Mouse (Mus musculus) hindbrain, embryonic 11.5 days (tissue): ENCODE measurements around the gene Mrpl58. TPM values are rescaled to one million over a fixed set of nuclear protein-coding genes. Genes with fewer than 3 reads are reported as not detected.

ENCODE experiments used
- ATAC-seq: fragments of 200-750 bp; cut with Nextera tagmentation; 2 replicates; pipeline ENCODE4 v1.8.0; 2017; ENCODE audit warnings: mild to moderate bottlenecking, moderate TSS enrichment, moderate library complexity; ENCODE audit not compliant: low FRiP score
- DNase-seq: peaks from one replicate; pipeline ENCODE4 v3.0.0-alpha.2; 2015; ENCODE audit warnings: low spot score
- H3K27ac ChIP-seq: fragments of 300-500 bp; sonication (generic); 2 replicates; pipeline ENCODE4 v1.5.1; 2014; ENCODE audit warnings: mild to moderate bottlenecking, low read depth, low read length
- H3K27me3 ChIP-seq: fragments of 300-500 bp; sonication (generic); 2 replicates; pipeline ENCODE4 v1.6.1; 2014; ENCODE audit warnings: mild to moderate bottlenecking, low read length, moderate library complexity, mixed read lengths; ENCODE audit not compliant: control insufficient read depth, insufficient read depth
- H3K36me3 ChIP-seq: fragments of 300-500 bp; sonication (generic); 2 replicates; pipeline ENCODE4 v1.6.1; 2014; ENCODE audit warnings: mild to moderate bottlenecking, low read length, moderate library complexity, mixed read lengths; ENCODE audit not compliant: control insufficient read depth, insufficient read depth
- H3K4me1 ChIP-seq: fragments of 300-500 bp; sonication (generic); replicated peaks from 2 replicates; pipeline ENCODE4 v1.6.1; 2014; ENCODE audit warnings: low read length, mixed read lengths; ENCODE audit not compliant: control insufficient read depth, insufficient read depth
- H3K4me2 ChIP-seq: fragments of 300-500 bp; sonication (generic); replicated peaks from 2 replicates; pipeline ENCODE4 v1.6.1; 2014; ENCODE audit warnings: mild to moderate bottlenecking, low read depth, low read length
- H3K4me3 ChIP-seq: fragments of 300-500 bp; sonication (generic); 2 replicates; pipeline ENCODE4 v1.5.1; 2014; ENCODE audit warnings: low read depth, low read length
- H3K9ac ChIP-seq: fragments of 300-500 bp; sonication (generic); 2 replicates; pipeline ENCODE4 v1.6.1; 2014; ENCODE audit warnings: low read depth, low read length
- H3K9me3 ChIP-seq: fragments of 300-500 bp; sonication (generic); 2 replicates; pipeline ENCODE4 v1.6.1; 2016; ENCODE audit warnings: low read length; ENCODE audit not compliant: control insufficient read depth
- WGBS: fragments of 180-500 bp; shearing (Covaris S2); extraction: QIAGEN DNeasy Blood & Tissue Kit; methylation state at CpG from one replicate; pipeline ENCODE4 v1.1.7; 2014; 5-methylcytosine and 5-hydroxymethylcytosine counted together
- polyA plus RNA-seq: library from polyadenylated mRNA; unstranded; fragments of >200 nt; fragmentation: Nextera tagmentation; extraction: Ambion mirVana; gene quantifications from 2 replicates; pipeline ENCODE4 v1.2.1, GENCODE M21; 2014

Mrpl58 gene
- 226 and 243 TPM in 2 replicates for polyA plus RNA-seq

DNA sequence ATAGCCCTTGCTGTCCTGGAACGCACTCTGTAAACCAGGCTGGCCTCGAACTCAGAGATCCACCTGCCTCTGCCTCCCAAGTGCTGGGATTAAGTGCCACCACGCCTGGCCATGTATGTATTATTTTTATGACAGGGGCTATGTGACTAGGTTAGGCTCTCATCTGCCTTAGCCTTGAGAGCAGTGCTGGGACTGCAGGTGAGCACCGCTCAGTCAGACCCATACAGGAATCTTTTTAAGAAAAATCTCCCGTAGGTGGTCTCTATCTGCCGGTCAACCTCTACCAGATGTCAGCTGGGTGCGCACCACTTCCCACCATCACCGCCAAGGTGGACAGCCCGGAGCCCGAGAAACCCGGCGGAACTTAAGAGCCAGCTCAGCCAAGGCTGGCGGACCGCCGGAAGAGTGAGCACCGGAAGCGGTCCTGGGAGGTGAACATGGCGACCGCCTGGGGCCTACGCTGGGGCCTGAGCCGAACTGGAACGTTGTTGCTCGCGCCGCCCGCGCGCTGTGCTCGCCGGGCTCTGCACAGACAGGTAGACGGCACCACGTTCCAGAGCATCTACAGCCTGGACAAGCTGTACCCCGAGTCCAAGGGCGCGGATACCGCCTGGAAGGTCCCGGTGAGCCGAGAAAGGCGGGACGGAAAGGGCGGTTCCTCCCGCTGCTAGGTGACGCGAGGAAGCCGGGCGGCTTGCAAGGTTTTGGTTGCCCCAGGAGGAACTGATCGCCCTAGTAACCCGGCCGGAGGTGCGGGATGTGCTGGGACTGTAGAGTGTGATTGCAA is at the start of gene Mrpl58:
Mrpl58 (plus strand) TSS at position 415 of the 787 bp plus-strand sequence.
- H3K4me1 ChIP-seq = no peaks in the 10 kb centered on the region

DNA sequence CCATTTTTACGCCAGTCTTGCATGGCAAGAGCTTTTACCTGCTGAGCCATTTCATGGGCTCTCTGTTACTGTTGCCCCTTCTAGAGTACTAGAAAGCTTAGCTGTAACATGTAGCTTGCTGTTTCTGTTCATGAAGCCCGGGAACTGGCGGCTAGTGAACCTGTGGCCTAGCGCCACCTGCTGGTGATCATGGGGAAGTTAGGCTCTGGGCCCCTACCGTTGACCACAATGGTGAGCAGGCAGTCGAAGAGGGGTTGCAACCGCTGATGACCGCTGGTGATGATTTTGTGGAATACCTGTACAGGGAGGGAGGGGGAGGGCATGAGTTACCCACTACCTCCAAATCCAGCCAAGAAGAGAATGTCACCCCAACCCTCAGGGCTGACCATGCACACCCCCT is 49.4 kb upstream of the Mrpl58 start:
- Histone ChIP-seq H3K4me3 (no peak overlapping the region), H3K4me1 (no peaks in the 10 kb centered on the region; the same call in none of the 2 replicates), H3K27me3 (peaks cover 6% of the 10 kb centered on the region), H3K36me3 (no peaks in the 10 kb centered on the region), H3K27ac (no peak overlapping the region), H3K4me2 (no peak overlapping the region), H3K9me3 (no peaks in the 10 kb centered on the region), H3K9ac (no peak overlapping the region)
- WGBS = 10% methylated on average over 8 of the region's 8 CpGs
- ATAC-seq (peak; percentile 36; the same call in 1 of the 2 replicates), DNase-seq (peak; percentile 90)

More for the DNA sequence above, at the start of gene Mrpl58:
- Histone ChIP-seq H3K27me3 (no peaks in the 10 kb centered on the region), H3K9me3 (no peaks in the 10 kb centered on the region), H3K36me3 (no peaks in the 10 kb centered on the region), H3K4me3 (peak within 1 kb of the TSS; percentile 91), H3K9ac (peak within 1 kb of the TSS; percentile 93), H3K4me2 (peak within 1 kb of the TSS; percentile 57), H3K27ac (peak within 1 kb of the TSS; percentile 84)
- ATAC-seq (peak; percentile 91), DNase-seq (peak; percentile 90)
- WGBS = 4% methylated on average over 50 of the region's 50 CpGs

DNA sequence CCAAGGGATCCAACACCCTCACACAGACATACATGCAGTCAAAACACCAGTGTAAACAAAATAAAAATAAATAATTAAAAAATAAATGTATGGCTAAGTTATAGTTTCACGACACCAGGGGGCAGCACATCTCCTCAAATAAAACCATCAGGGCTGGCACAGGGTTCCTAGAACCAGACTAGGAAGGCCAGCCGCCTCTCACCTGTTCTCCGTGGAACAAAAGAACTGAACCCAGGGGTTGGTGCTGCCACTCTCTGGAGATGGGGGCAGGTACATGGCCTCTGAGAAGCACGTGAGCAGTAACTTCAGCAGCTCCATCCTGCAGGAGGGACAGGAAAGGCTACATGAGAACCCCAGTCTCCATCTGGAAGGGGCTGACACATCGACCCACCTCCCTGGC is 45.1 kb upstream of the Mrpl58 start:
- DNase-seq (peak; percentile 83), ATAC-seq (0 out of 2 replicates have a peak, but pooled peaks have one; percentile 41)
- peaks cover 6% of the 10 kb centered on the region for H3K27me3 ChIP-seq
- no peaks in the 10 kb centered on the region for H3K9me3 ChIP-seq
- H3K4me1 ChIP-seq = peaks cover 3% of the 10 kb centered on the region
- H3K27ac ChIP-seq = no peak overlapping the region
- no peak overlapping the region for H3K9ac ChIP-seq
- no peak overlapping the region for H3K4me3 ChIP-seq
- no peak overlapping the region for H3K4me2 ChIP-seq
- WGBS = 18% methylated on average over 5 of the region's 5 CpGs
- no peaks in the 10 kb centered on the region for H3K36me3 ChIP-seq

DNA sequence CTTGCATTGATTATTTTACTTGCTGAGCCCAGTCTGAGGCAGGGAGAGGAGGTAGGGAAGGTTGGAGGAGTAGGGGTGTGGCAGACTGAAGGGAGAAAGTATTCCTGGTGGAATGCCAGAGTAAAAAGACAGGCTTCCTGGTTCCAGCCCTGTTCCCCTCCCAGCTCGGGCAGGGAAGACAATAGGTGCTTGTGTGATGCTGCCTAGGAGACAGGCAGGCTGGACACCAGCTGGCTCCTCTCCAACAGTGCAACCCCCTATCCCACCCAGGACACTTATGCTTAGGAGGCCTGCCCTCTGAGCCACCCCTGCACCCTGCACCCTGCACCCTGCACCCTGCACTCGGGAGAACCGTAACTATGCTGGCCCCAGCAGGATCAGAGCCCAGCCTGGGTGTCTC is 44.3 kb upstream of the Mrpl58 start:
- 49% methylated on average over 3 of the region's 3 CpGs for WGBS
- H3K27me3 ChIP-seq = peaks cover 6% of the 10 kb centered on the region
- no peaks in the 10 kb centered on the region for H3K36me3 ChIP-seq
- H3K4me3 ChIP-seq = no peak overlapping the region
- ATAC-seq (peak; percentile 12; the same call in 1 of the 2 replicates), DNase-seq (no peak)
- H3K27ac ChIP-seq = peak overlapping the region; percentile 24; the same call in 1 of the 2 replicates
- H3K9ac ChIP-seq = peak overlapping the region; percentile 11; the same call in 1 of the 2 replicates
- H3K9me3 ChIP-seq = no peaks in the 10 kb centered on the region
- no peak overlapping the region for H3K4me2 ChIP-seq
- H3K4me1 ChIP-seq = peaks cover 3% of the 10 kb centered on the region

DNA sequence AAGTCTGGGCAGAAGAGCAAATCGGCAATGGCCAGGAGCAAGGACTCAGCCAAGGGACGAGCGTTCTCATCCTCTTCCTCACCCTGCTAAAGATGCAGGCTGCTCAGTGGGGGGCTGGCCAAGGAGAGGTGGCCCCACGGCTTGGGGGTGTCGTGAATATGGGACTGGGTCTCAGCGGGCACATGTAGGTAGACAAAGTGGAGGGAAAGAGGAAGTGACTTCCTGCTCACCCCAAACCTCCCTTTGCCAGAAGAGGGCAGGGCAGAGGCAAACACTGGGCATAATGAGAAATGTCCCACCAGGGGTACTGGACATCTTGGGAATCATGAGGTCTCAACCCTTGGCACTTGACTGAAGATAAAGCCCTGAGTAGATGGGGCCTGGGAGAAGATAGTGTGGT is 43.8 kb upstream of the Mrpl58 start:
- Histone ChIP-seq H3K9me3 (no peaks in the 10 kb centered on the region), H3K4me1 (peaks cover 3% of the 10 kb centered on the region), H3K36me3 (no peaks in the 10 kb centered on the region), H3K27ac (0 out of 2 replicates have a peak overlapping the region, but pooled peaks have one; percentile 24), H3K4me3 (no peak overlapping the region), H3K4me2 (no peak overlapping the region), H3K9ac (peak overlapping the region; percentile 11; the same call in 1 of the 2 replicates), H3K27me3 (peaks cover 6% of the 10 kb centered on the region)
- 73% methylated on average over 6 of the region's 6 CpGs for WGBS
- no peak for ATAC-seq
- no peak for DNase-seq

DNA sequence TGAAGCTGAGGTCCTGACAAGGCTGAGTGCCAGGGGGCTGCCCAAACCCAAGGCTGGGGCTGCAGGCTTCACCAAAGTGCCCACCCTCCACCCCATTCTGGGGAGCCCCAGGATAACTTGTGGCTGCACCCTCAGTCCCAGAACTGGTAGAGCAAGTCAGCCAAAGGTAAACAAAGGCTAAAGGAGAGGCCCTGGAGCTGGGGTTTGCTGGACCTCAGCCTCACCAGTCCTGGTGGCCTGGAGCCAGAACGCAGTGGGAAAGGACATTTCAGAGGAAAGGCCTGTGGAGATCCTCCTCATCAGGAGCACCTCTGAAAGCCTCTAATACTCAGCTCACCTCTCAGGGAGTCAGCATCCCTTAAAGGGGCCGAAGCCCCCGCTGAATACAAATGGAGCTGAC is 39.4 kb upstream of the Mrpl58 start:
- 80% methylated on average over 3 of the region's 3 CpGs for WGBS
- Histone ChIP-seq H3K36me3 (no peaks in the 10 kb centered on the region), H3K4me3 (no peak overlapping the region), H3K4me1 (peaks cover 9% of the 10 kb centered on the region), H3K4me2 (no peak overlapping the region), H3K27ac (no peak overlapping the region), H3K27me3 (peaks cover 9% of the 10 kb centered on the region), H3K9ac (no peak overlapping the region), H3K9me3 (no peaks in the 10 kb centered on the region)
- ATAC-seq (no peak), DNase-seq (no peak)

DNA sequence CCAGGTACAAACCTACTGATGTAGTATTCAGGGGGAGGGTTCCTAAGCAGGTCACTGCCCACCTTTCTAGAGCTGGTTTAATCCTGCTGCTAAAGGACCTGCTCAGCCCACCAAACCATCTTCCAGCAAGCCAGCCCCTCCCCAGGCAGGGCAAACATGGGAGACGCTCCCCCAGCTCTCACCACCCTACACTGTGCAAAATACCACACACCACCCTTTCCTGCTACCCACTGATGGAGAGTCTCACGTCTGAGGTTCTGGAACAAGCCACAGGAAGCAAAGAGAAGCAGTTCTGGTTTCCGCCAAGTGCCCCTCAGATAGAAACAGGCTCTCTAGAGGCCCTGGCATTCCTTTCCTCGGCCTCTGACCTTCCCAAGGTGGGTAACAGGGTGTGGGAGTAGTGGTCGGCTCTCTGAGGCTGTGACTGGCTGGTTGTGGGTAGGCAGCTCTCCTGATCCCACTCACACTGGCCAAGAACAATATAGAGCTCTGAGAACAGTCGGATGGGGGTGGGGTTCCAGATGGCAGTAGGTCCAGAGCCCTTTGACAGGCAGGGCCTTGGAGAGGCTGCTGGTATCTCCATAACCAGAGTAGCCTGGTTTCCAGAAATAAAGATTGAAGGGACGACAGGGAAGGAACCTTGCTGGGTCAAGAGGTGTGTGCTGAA is 37.4 kb upstream of the Mrpl58 start:
- Histone ChIP-seq H3K9ac (peak overlapping the region; percentile 80; the same call in 1 of the 2 replicates), H3K36me3 (no peaks in the 10 kb centered on the region), H3K9me3 (no peaks in the 10 kb centered on the region), H3K4me3 (peak overlapping the region; percentile 71; the same call in 1 of the 2 replicates), H3K4me1 (peaks cover 6% of the 10 kb centered on the region; the same call in 1 of the 2 replicates), H3K27me3 (peaks cover 9% of the 10 kb centered on the region), H3K4me2 (peak overlapping the region; percentile 97), H3K27ac (no peak overlapping the region)
- DNase-seq = no peak
- WGBS = 44% methylated on average over 7 of the region's 7 CpGs
- ATAC-seq = peak; percentile 34

DNA sequence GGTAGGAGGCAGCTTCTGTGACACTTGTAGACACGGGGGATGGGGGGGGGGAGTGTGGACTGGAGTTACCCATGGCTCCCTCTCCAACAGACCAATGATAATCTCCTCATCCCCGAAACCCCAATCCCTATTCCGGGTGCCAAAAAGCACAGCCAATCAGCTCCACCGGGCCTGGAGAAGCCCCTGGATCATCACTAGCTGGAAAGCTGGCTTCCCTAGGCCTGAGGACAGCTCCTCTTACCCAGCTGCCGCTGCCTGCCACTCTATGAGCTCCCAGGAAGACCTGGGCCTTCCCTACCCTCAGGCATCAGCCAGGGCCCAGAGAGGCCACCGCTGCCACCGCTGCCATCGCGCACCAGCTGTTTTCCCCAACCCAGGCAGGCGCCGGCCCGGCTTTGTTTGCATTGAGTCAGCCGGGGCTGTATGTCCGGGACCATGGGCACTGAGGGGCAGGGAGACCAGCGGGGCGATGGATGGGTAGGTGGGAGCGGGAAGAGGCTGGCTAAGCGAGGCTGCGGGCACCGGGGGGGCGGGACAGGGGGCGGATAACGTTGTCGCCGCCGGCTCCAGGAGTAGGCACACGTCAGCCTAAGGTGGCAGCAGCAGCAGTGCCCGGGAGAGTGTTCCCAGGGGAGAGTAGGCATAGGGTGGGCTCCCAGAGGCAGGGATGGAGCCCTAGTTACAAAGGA is 36.7 kb upstream of the Mrpl58 start:
- peak; percentile 48 for DNase-seq
- ATAC-seq = peak; percentile 71
- WGBS = under 1% methylated on average over 26 of the region's 28 CpGs
- peak overlapping the region; percentile 71 for H3K4me3 ChIP-seq
- peak overlapping the region; percentile 70 for H3K27ac ChIP-seq
- H3K9me3 ChIP-seq = no peaks in the 10 kb centered on the region
- H3K36me3 ChIP-seq = no peaks in the 10 kb centered on the region
- peaks cover 9% of the 10 kb centered on the region for H3K27me3 ChIP-seq
- peak overlapping the region; percentile 97 for H3K4me2 ChIP-seq
- peaks cover 6% of the 10 kb centered on the region; the same call in 1 of the 2 replicates for H3K4me1 ChIP-seq
- H3K9ac ChIP-seq = peak overlapping the region; percentile 80
